ENCODE assay signal across 8 mouse cellular contexts in the genomic region with DNA sequence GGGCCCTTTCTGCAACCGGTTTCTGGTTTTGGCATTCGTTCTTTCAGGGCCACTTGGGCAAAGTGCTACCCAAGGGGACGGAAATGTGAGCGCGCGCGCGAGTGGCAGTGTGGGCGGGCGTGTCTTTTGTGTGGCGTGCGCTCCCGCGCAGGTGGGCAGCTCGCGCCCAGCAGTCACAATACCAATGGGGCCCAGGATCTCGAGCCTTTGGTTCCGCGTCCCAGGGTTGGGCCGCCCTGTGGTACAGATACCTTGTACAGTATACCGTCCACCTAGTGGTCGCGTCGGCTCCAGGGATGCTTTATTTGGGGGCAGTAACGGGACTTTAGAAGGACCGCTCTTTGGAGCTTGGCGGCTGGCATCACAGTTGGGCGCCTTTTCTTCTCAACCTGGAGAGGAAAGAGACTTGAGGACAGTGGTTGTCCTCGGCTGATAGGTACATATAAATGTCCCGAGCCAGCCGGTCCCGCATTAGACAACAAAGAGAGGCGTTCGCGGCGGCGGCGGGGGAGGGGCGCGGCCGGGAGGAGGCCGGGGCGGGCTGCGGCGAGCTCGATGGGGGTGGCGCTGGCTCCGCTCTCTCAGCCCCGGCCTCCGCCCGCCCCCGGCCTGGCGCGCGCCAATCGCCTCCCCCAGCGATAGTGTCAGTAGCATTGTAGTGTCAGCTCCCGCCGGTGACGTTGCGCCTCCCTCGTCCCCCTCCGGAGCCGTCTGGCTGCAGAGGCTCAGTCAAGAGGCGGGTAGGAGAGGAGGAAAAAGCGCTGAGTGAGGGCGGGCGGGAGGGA. TPM values are rescaled to one million over a fixed set of nuclear protein-coding genes. Genes with fewer than 3 reads are reported as not detected.
DNase-seq lines count a peak whose midpoint lies in the region; ATAC-seq and TF ChIP-seq lines count a peak whose summit lies in the region.

No protein-coding gene starts in this region.

- peak overlapping the region; percentile 97 for H3K27ac ChIP-seq in heart, embryonic 12.5 days (ENCODE audit: poor library complexity, severe bottlenecking)
- peak overlapping the region; percentile 96 for H3K27ac ChIP-seq in kidney, postnatal 0 days
- H3K27ac ChIP-seq in liver, embryonic 12.5 days, result peak overlapping the region; percentile 84

- under 1% methylated on average over 60 of the region's 68 CpGs for WGBS in heart, embryonic 12.5 days
- WGBS in kidney, postnatal 0 days, result under 1% methylated on average over 61 of the region's 68 CpGs
- under 1% methylated on average over 64 of the region's 68 CpGs for WGBS in liver, embryonic 12.5 days (ENCODE audit: insufficient replicate concordance)

- H3K9ac ChIP-seq in heart, embryonic 12.5 days, result peak overlapping the region; percentile 93
- peak overlapping the region; percentile 88 for H3K9ac ChIP-seq in kidney, postnatal 0 days (ENCODE audit: low read depth, low read length)
- H3K9ac ChIP-seq in liver, embryonic 12.5 days, result peak overlapping the region; percentile 75

- peak; percentile 98 for DNase-seq in CD4-positive, CD25-positive, alpha-beta regulatory T cell, adult 2 months (ENCODE audit: low read depth, low spot score)
- DNase-seq in brain, embryonic 14.5 days (ENCODE audit: low read depth), result peak; percentile 100
- DNase-seq in kidney, postnatal 0 days (ENCODE audit: low spot score), result peak; percentile 98
- DNase-seq in naive thymus-derived CD4-positive, alpha-beta T cell, adult 2 months (ENCODE audit: low read depth), result peak; percentile 97
- peak; percentile 91 for DNase-seq in splenic B cell, adult 2 months (ENCODE audit: low read depth, low spot score)

- H3K9me3 ChIP-seq in erythroblast, embryonic 14.5 days (ENCODE audit: control insufficient read depth, low read length), result peaks cover 8% of the 10 kb centered on the region; the same call in 1 of the 2 replicates
- H3K9me3 ChIP-seq in heart, embryonic 12.5 days (replicated peaks), result no peaks in the 10 kb centered on the region
- H3K9me3 ChIP-seq in kidney, postnatal 0 days (replicated peaks; ENCODE audit: low read length), result no peaks in the 10 kb centered on the region
- H3K9me3 ChIP-seq in liver, embryonic 12.5 days (replicated peaks), result no peaks in the 10 kb centered on the region

- ATAC-seq in heart, embryonic 12.5 days (ENCODE audit: insufficient number of reproducible peaks, low FRiP score), result peak; percentile 84
- ATAC-seq in kidney, postnatal 0 days (replicated peaks; ENCODE audit: low FRiP score, low read depth), result peak; percentile 72
- peak; percentile 82 for ATAC-seq in liver, embryonic 12.5 days

- H3K27me3 ChIP-seq in erythroblast, embryonic 14.5 days (ENCODE audit: control insufficient read depth), result peaks cover 69% of the 10 kb centered on the region
- no peaks in the 10 kb centered on the region for H3K27me3 ChIP-seq in heart, embryonic 12.5 days (replicated peaks)
- H3K27me3 ChIP-seq in kidney, postnatal 0 days (ENCODE audit: insufficient read depth, low read length), result no peaks in the 10 kb centered on the region
- peaks cover 69% of the 10 kb centered on the region for H3K27me3 ChIP-seq in liver, embryonic 12.5 days (replicated peaks)
- H3K27me3 ChIP-seq in splenic B cell, adult 2 months (ENCODE audit: control insufficient read depth, insufficient read depth, low read length, poor library complexity, severe bottlenecking), result no peaks in the 10 kb centered on the region

- H3K4me1 ChIP-seq in erythroblast, embryonic 14.5 days (ENCODE audit: control insufficient read depth), result peaks cover 39% of the 10 kb centered on the region
- peaks cover 16% of the 10 kb centered on the region for H3K4me1 ChIP-seq in heart, embryonic 12.5 days (replicated peaks)
- H3K4me1 ChIP-seq in kidney, postnatal 0 days (replicated peaks; ENCODE audit: insufficient read depth, low read length), result peaks cover 14% of the 10 kb centered on the region
- peaks cover 44% of the 10 kb centered on the region for H3K4me1 ChIP-seq in liver, embryonic 12.5 days

- TF ChIP-seq POLR2A in brain, embryonic 14.5 days (IDR thresholded peaks at IDR 0.05; ENCODE audit: borderline replicate concordance, extremely low read depth, insufficient read depth, insufficient read length, poor library complexity, severe bottlenecking), result no peak; the same call in 1 of the 2 replicates

- H3K4me3 ChIP-seq in erythroblast, embryonic 14.5 days (replicated peaks), result peak overlapping the region; percentile 65
- peak overlapping the region; percentile 73 for H3K4me3 ChIP-seq in heart, embryonic 12.5 days
- H3K4me3 ChIP-seq in kidney, postnatal 0 days (replicated peaks; ENCODE audit: low read depth, low read length), result peak overlapping the region; percentile 74
- H3K4me3 ChIP-seq in liver, embryonic 12.5 days, result peak overlapping the region; percentile 69

- no peaks in the 10 kb centered on the region for H3K36me3 ChIP-seq in erythroblast, embryonic 14.5 days (ENCODE audit: control insufficient read depth)
- H3K36me3 ChIP-seq in heart, embryonic 12.5 days, result peaks cover 18% of the 10 kb centered on the region
- H3K36me3 ChIP-seq in kidney, postnatal 0 days (ENCODE audit: insufficient read depth, low read length), result no peaks in the 10 kb centered on the region
- 0 out of 2 replicates have a peak, but pooled peaks cover 6% of the 10 kb centered on the region for H3K36me3 ChIP-seq in liver, embryonic 12.5 days
- no peaks in the 10 kb centered on the region for H3K36me3 ChIP-seq in splenic B cell, adult 2 months (ENCODE audit: control insufficient read depth, insufficient read depth, low read length, poor library complexity, severe bottlenecking)

- TF ChIP-seq CTCF in brain, embryonic 14.5 days (IDR thresholded peaks at IDR 0.05; ENCODE audit: borderline replicate concordance, extremely low read depth, insufficient read depth, insufficient read length), result peak; percentile 29; the same call in 1 of the 2 replicates
- peak; percentile 46; the same call in 1 of the 2 replicates for TF ChIP-seq CTCF in kidney, postnatal 0 days (IDR thresholded peaks at IDR 0.05; ENCODE audit: low read depth)

- H3K4me2 ChIP-seq in heart, embryonic 12.5 days, result peak overlapping the region; percentile 92
- peak overlapping the region; percentile 59 for H3K4me2 ChIP-seq in kidney, postnatal 0 days (ENCODE audit: low read length)
- H3K4me2 ChIP-seq in liver, embryonic 12.5 days, result peak overlapping the region; percentile 87

RNA-seq across cellular contexts. Expression of gene Mex3b, which starts 0.5 kb away (rescaled TPM):
- 154 and 207 TPM in 2 replicates for polyA plus RNA-seq in brain, embryonic 14.5 days (2012; rRNA removed)
- polyA plus RNA-seq in erythroblast, embryonic 14.5 days (2012), result 0.01 and 0.02 TPM in 2 replicates
- 15.6 and 17.1 TPM in 2 replicates for polyA plus RNA-seq in heart, embryonic 12.5 days (2016; fragmentation: Nextera tagmentation; extraction: Ambion mirVana)
- 11.2 and 11.3 TPM in 2 replicates for polyA plus RNA-seq in kidney, postnatal 0 days (2015; fragmentation: Nextera tagmentation; extraction: Ambion mirVana)
- polyA plus RNA-seq in liver, embryonic 12.5 days (2016; fragmentation: Nextera tagmentation; extraction: Ambion mirVana), result 2.7 and 3.2 TPM in 2 replicates

Comparison
In these comparisons a context has a peak if more than half of its experiments do, and no peak if none do; other contexts are left out.
1. Peak in every context shown above with its lines: DNase-seq, ATAC-seq, H3K4me3 ChIP-seq and H3K27ac ChIP-seq.